Mouse (Mus musculus) erythroblast, embryonic 14.5 days (primary cell): ENCODE data around the gene Ankrd13a.

Experiments used
- GATA1 ChIP-seq: IDR thresholded peaks from 2 replicates; pipeline ENCODE4 v1.6.1; 2012; ENCODE audit warnings: low read length, inconsistent platforms, mixed read lengths
- TAL1 ChIP-seq: IDR thresholded peaks from 3 replicates; pipeline ENCODE4 v1.6.1; 2012; ENCODE audit warnings: low read length, inconsistent platforms, mixed read lengths

- no peak for TF ChIP-seq TAL1
- TF ChIP-seq GATA1, result no peak
Observed at GRCm38 (mm10) chr5:114783405-114784163, 9.1 kb downstream of the Ankrd13a start.
